Mouse (Mus musculus): Measurements from ENCODE around the gene Fbxl13.

Gene Fbxl13

GRCm38 (mm10) chr5:21519166-21519565 lies 126.3 kb downstream of the Fbxl13 start:
- DNase-seq (ENCODE audit: low read depth, low spot score) = no peak

- no peak for DNase-seq (ENCODE audit: low read depth, low spot score)
These were observed 127.2 kb downstream of the Fbxl13 start for GRCm38 (mm10) chr5:21518207-21518606.

DNA sequence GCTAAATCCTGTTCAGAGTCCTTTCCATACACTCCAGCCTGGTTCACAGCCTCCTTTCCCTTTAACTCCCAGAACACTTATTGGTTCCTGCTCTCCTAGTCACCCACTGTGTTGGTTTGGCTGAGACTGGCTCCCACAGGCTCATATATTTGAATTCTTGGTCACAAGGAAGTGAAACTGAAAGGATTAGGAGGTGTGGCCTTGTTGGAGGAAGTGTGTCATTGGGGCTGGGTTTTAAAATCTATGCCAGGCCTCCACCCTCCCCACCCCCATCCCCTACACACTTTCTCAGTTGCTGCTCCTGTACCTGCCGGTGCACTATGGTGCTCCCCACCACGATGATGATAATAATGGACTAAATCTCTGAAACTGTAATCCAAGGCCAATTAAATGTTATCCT lies 127.9 kb downstream of the Fbxl13 start:
- peak; percentile 22 for DNase-seq (ENCODE audit: low read depth, low spot score)

- DNase-seq (ENCODE audit: low read depth, low spot score) = no peak
These were observed 132.1 kb downstream of the Fbxl13 start for GRCm38 (mm10) chr5:21513363-21513762.

DNA sequence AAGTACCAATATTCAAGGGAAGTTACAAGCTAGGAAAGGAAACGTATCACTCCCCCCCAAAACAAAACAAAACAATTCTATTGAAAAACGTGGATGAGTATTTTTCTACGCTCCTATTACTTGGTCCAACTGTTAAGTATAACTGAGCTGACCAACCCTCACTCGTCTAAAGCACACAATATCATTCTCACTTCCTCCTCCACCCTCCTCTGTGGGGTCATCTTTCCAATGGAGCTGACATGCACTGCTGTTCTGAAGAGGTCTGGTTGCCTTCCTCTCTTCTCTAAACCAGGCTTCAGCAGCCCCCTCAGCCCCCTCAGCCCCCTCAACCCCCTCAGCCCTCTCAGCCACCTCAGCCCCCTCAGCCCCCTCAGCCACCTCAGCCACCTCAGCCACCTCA lies 135.6 kb downstream of the Fbxl13 start:
- DNase-seq (ENCODE audit: low read depth, low spot score) = no peak

DNA sequence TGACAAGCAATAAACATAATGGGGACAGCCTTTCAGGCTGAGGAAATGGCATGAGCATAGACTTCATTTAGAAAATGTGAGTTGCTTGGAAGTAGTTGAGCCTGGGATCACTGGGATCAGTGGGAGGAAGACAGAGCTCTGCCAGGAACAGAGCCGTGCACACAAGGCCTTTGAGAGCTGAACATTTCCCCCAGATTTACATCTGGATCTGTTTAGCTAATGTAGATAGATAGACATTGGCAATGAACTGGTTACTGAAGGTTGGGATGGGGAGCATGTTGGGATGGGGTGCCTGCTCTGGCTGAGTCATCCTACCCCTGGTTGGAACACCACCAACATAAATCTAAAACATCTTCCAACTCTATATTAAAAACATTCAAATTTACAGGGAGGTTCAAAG lies 138.5 kb downstream of the Fbxl13 start:
- DNase-seq (ENCODE audit: low read depth, low spot score) = no peak

DNA sequence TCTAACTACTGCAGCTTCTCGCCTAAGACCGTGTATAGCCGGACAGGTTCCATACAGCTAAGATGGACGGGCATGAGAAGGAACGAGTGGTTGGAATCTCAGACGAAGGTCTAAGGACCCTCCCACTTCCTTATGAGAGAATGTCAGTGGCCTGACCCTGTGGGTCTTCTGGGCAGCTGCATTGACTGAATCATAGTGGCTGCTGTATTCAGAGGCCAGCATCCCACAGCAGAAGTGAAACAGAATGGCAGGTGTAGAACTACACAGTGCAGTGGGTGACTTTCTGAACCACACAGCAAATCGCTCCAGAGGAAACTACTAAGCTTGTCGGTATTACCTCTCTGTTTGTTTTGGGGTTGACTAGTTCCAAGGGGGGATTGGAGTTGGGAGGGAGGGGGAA lies 140.3 kb downstream of the Fbxl13 start:
- no peak for DNase-seq (ENCODE audit: low read depth, low spot score)

DNA sequence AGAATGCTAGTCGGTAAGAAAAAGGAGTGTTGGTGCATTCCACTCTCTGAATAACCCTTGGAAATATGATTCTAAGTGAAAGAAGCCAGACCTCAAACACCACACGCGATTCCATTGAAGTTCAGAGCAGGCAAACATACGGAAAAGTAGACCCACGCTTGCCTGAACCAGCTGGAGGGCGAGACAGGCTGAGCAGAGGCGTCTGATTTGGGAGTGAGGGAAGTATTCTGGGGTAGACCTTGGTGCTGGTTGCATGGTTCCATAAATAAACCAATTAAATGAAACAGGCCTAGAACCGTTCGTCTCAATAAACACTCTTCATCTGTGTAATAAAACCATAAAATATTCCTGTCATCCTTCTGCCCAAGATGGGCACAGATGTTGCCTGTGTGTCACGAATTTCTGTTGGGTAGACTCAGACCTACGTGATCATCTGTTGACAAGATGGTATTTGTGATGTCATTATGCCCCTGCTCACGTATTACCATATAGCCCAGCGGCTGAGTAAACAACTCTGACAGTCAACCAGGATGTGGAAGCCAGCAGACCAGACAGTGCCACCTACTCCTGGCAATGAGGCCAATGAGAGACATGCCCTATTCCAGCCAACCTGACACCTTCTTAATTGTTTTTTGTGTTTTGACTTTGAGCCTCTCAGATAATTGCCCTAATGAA lies 142.4 kb downstream of the Fbxl13 start:
- DNase-seq (ENCODE audit: low read depth, low spot score) = no peak

DNA sequence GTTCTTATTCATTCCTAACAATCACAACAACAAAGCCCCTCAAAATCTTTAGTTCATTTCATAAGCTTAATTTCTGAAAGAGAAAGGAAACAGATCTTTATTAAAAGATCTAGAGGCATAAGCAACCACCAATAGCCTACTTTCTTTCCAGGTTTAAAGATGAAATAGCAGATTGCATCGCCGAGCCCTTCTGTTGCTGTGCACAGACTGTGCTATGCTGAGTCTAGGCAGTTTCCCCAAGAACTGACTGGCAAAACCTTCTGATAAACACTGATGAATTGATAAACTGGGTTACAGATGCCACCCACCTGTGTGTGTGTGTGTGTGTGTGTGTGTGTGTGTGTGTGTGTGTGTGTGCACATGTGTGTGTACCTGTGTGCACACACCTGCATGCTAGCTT lies 144.5 kb downstream of the Fbxl13 start:
- no peak for DNase-seq (ENCODE audit: low read depth, low spot score)

GRCm38 (mm10) chr5:21500133-21500532 lies 145.3 kb downstream of the Fbxl13 start:
- no peak for DNase-seq (ENCODE audit: low read depth, low spot score)

DNA sequence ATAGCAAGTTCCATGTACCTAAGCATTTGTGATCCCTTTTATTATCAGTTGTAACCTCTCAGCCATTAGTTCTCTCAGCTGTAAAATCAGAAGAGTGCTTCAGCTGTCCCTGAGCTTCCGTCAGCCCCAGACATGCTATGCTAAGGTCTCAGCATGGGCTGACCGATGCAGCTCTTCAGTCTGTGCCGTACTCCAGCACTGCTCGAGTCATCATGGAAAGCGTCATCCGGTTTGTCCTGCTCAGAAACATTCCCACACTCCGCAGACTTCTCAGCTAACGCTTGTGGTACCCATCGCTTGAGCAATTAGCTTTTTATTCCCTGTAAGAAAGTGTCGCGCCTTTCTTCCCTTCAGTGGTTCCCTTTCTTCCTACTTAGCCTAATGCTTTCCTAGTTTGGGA lies 146.5 kb downstream of the Fbxl13 start:
- no peak for DNase-seq (ENCODE audit: low read depth, low spot score)

- no peak for DNase-seq (ENCODE audit: low read depth, low spot score)
These were observed 146.9 kb downstream of the Fbxl13 start for GRCm38 (mm10) chr5:21498490-21498889.

DNA sequence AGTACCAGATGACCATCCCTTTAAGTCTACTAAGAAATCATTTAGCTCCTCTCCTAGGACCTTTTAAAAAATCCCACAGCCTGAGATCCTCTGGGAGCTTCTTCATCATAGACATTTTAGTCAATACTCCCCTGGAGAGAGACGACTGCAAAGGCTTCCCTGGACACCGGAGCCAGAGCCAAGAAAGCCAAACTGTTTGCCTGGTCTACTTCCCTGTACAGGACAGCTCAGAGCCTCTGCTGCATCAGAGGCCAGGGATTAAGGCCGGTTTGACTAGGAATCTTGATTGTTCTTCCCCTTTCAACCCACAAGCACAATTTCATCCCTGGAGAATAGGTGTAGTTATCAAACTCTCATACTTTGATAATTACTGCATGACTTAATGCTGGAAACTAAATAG lies 148.6 kb downstream of the Fbxl13 start:
- DNase-seq (ENCODE audit: low read depth, low spot score) = no peak

DNA sequence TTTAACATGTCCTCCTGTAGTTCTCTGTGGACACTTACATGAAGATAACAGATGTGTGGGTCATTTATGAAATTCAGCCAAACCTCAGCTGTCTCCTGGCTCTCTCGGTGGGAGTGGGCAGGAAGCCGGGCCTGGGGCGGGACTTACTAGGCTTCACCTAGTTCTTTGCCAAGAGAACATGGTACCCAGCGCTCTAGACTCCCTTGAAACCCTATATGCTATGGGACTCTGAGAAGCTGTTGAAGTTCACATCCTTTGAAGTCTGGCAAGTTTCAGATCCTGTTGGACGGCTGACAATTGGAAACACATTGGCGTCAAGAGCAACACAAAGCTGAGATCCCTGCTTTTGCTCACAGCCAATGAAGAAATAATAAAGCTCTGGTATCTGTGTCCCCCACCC lies 149.1 kb downstream of the Fbxl13 start:
- DNase-seq (ENCODE audit: low read depth, low spot score) = no peak

DNA sequence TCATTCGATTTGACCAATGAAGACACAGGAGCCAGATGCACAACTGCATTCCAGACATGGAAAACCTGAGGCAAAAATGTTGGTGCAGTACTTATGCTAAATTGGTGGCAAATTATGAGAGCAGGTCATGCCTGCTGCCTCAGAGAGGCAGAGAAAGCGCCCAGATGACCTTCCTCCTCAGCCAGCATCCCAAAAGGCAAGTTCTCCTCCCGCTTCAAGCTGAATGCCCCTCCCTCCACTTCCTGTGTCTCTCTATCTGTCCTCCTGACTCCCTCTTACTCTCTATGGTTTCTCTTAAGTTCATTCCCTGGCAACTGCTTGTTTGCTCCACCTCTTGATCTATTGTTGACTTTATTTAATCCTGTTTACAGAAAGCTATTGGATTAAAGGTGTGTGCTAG lies 150.7 kb downstream of the Fbxl13 start:
- no peak for DNase-seq (ENCODE audit: low read depth, low spot score)

- DNase-seq (ENCODE audit: low read depth, low spot score) = no peak
These were observed 152.0 kb downstream of the Fbxl13 start for GRCm38 (mm10) chr5:21493294-21493999.

DNA sequence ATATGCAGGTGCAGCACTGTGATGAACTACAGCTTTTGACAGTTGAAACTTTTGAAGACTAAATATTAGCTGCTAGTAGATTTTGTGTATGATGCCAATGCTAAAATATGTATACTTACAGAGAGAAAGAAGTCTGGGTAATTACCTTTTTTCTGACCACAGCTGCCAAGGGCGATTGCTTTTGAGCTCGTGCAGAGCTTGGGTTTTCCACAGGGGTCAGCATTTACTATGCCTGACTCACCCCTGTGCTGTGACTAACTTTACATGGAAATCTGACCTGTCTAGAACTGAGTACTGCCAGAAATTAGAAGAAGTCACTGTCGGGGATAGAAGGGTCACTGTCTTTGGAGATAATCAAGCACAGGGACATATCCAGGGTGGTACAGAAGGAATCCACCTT lies 153.2 kb downstream of the Fbxl13 start:
- DNase-seq (ENCODE audit: low read depth, low spot score) = no peak

DNA sequence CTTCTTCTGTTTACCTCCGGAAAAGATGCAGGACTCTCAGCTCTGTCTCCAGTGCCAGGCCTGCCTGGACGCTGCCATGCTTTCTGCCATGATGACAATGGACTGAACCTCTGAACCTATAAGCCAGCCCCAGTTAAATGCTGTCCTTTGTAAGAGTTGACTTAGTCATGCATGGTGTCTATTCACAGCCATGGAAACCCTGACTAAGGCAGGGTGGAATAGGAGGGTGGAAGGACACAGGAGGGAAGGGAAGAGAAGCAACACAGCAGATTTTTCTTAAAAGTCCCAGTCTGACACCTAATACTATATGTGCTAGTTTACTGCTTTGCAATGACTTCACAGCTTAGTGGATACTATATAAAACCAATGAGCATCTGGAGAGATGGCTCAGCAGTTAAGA lies 154.0 kb downstream of the Fbxl13 start:
- no peak for DNase-seq (ENCODE audit: low read depth, low spot score)

DNA sequence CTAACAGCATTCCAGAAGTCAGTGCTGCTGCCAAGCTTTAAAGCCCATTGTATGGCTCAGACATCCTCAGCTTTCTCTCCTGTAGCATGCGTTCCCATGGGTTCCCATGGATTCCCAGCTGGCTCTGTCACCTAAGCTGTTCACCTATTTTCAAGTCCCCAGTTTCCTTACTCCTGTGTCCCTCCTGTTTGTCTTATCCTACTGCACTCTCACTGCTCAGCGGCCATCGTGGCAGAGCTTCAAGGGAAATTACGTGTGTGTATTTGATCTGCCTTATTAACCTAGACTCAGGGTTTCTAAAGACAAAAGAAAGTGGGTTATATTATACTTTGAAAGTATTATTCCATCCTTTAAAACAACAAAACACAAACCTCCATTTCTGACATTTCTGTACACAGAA lies 156.3 kb downstream of the Fbxl13 start:
- no peak for DNase-seq (ENCODE audit: low read depth, low spot score)

DNA sequence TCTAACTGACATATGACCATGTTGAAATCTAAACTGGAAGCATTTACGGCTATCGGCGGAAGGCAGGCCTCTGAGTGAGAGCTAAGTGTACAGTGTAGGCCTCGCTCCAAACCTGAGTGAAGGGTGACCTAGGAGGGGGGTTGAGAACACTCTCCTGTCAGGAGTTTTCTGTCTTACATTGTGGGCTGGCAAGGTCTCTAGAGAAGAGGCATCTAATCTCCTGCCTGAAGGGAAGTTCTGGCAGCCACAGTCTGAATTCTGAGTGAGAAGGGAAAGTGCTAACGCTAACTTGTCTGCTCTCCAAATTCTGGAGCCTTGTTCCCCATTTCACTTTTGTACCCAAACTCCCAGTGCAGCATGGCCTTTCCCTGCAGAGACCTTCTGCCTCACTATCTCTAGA lies 156.9 kb downstream of the Fbxl13 start:
- DNase-seq (ENCODE audit: low read depth, low spot score) = no peak

DNA sequence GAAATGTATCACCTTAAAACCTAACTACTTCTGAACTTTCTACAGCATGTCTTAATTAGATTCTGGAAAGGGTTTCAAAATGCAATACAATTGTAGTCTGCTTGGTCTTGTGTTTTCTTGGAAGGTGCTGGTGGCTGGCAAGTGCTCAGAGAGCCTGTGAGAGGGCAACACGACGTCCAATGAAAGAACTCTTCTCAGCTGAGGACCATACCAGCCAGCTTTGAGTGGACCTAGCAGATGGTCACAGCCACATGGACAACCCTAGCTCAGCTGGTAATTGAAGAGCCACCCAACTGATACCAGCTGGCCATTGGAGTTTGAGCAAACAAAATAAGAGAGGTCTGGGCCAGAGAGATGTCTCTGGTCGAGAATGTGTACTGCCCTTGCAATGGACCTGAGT lies 157.7 kb downstream of the Fbxl13 start:
- DNase-seq (ENCODE audit: low read depth, low spot score) = no peak

DNA sequence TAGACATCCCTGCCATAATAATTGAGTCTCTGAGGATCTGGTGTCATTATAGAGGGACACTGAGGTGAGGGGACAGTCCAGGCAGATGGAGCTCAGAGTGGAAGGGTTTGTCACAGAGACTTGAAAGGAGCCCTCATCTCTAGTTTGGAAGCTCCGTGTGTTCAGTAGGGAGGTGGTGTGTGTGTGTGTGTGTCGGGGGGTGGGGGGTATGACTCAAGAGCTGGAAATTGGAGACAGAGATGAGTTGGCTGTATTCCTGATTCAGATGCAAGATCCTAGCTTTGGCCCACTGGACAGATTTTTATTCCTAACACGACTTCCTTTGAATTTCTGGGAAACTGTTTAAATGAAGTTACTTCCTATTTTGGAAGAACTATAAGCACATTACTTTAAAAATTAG lies 158.1 kb downstream of the Fbxl13 start:
- DNase-seq (ENCODE audit: low read depth, low spot score) = no peak

- DNase-seq (ENCODE audit: low read depth, low spot score) = no peak
These were observed 158.6 kb downstream of the Fbxl13 start for GRCm38 (mm10) chr5:21486798-21487197.

Measured in CD4-positive helper T cell, adult 2 months (primary cell).